Mouse (Mus musculus): ENCODE measurements around the gene Atp10a.
"Not testable (repeated sequence)": the region's sequence is repeated elsewhere in the genome, so short reads cannot be mapped to it uniquely, and the experiment has no call there.

- TF ChIP-seq HCFC1 (IDR thresholded peaks at IDR 0.05; ENCODE audit: borderline replicate concordance, insufficient read depth, low read length); CHD2 (IDR thresholded peaks at IDR 0.05; ENCODE audit: low read depth, low read length); ZC3H11A (IDR thresholded peaks at IDR 0.05; ENCODE audit: borderline replicate concordance, low read depth, low read length); ZNF384 (IDR thresholded peaks at IDR 0.05; ENCODE audit: low read depth, low read length); MAFK (IDR thresholded peaks at IDR 0.05; ENCODE audit: insufficient read depth, low read depth, low read length): not testable (repeated sequence)
These were observed 181.1 kb downstream of the Atp10a start for GRCm38 (mm10) chr7:58836855-58837606.

All from ES-E14 (cell line).